Mouse (Mus musculus): ENCODE data around the gene Rhebl1. TPM values are rescaled to one million over a fixed set of nuclear protein-coding genes. Genes with fewer than 3 reads are reported as not detected.

Rhebl1 gene
- total and polyA plus RNA-seq, 2 experiments from 2014 or later = 9.4 to 30.7 TPM

DNA sequence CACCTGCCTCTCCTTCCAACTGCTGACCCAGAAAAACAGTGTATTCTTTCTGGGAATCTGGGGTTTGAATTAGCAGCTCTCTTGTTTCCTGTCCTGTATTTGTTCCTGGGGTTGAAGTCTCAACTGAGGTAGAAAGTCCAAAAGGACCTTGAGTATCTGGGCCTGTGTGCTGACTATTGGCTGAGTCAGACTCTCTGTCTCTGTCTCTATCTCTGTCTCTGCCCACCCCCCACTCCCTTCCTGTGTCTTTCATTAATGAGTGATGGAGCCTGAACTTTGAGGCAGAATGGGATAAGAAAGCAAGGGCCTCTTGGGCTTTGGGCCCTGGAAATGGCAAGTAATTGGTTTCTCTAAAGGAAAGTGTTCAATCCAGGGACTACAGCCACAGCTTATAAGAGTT lies 10.7 kb downstream of the Rhebl1 start:
- Histone ChIP-seq H3K36me3 (ENCODE audit: insufficient read depth, low read length) (no peaks in the 10 kb centered on the region), H3K27me3 (ENCODE audit: insufficient read depth, low read length) (no peaks in the 10 kb centered on the region), H3K9ac (replicated peaks; ENCODE audit: low read length, poor library complexity, severe bottlenecking) (no peak overlapping the region), H3K4me1 (ENCODE audit: insufficient read depth, low read length) (0 out of 2 replicates have a peak, but pooled peaks cover 2% of the 10 kb centered on the region), H3K4me2 (ENCODE audit: low read depth, low read length, poor library complexity, severe bottlenecking) (no peak overlapping the region), H3K9me3 (ENCODE audit: low read length) (no peaks in the 10 kb centered on the region), H3K27ac (ENCODE audit: low read depth, low read length) (no peak overlapping the region), H3K4me3 (ENCODE audit: low read depth, low read length) (no peak overlapping the region)
- TF ChIP-seq CTCF (IDR thresholded peaks at IDR 0.05) = no peak
- DNase-seq (ENCODE audit: low spot score) (no peak), ATAC-seq (ENCODE audit: low FRiP score) (no peak)

DNA sequence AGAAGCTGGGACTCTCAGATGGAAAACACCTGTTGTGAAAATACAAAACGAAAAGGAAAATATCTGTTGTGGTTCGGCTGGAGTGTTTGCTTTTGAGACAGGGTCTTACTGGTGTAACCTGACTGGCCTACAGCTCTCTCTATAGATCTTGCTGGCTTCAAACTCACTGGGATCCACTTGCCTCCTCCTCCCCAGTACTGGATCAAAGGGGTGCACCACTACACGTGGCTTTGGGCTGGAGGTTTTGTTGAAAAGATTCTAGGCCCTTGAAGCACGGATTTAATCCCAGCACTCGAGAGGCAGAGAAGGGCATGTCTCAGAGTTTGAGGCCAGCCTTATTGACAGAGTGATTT lies 12.7 kb downstream of the Rhebl1 start:
- WGBS = 5% methylated on average over 5 of the region's 5 CpGs
- H3K36me3 ChIP-seq (ENCODE audit: insufficient read depth, low read length) = no peaks in the 10 kb centered on the region
- no peak for DNase-seq (ENCODE audit: low spot score)
- peak overlapping the region; percentile 71 for H3K4me2 ChIP-seq (ENCODE audit: low read depth, low read length, poor library complexity, severe bottlenecking)
- H3K27me3 ChIP-seq (ENCODE audit: insufficient read depth, low read length) = no peaks in the 10 kb centered on the region
- ATAC-seq (ENCODE audit: low FRiP score) = peak; percentile 29; the same call in 1 of the 2 replicates
- no peak for TF ChIP-seq CTCF (IDR thresholded peaks at IDR 0.05)
- no peaks in the 10 kb centered on the region for H3K9me3 ChIP-seq (ENCODE audit: low read length)
- H3K9ac ChIP-seq (replicated peaks; ENCODE audit: low read length, poor library complexity, severe bottlenecking) = no peak overlapping the region
- H3K27ac ChIP-seq (ENCODE audit: low read depth, low read length) = no peak overlapping the region
- H3K4me3 ChIP-seq (ENCODE audit: low read depth, low read length) = peak overlapping the region; percentile 51
- 0 out of 2 replicates have a peak, but pooled peaks cover 2% of the 10 kb centered on the region for H3K4me1 ChIP-seq (ENCODE audit: insufficient read depth, low read length)

DNA sequence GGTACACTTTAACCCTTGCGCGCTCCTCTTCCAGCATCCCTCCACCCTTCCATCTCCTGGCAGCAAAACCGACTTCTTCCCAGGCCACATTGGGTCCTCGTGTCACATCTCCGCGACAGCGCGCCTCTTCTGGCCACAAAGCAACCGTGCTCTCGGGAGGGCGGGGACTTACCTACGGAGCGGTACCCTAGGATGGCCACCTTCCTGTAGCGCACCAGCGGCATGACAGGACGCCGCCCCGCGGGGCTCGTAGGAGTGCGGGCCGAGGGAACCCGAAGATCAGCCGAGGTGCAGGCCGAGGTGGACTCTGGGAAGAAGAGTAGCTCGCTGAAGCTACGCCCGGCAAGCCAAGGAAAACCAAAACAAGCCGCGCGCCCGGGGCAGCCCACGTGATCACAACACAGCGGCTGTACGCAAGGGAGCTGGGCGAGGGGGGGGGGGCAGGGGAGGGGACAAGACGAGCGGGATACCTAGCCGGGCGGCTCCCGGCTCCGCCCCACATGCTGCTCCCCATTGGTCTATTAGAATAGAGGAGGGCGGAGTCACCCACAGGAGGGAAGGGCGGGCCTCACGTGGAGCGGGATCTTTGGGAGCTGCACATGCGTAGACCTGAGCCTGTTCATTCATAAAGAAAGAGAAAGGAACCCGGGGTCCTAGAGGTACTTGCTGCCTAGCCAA lies 13.2 kb downstream of the Rhebl1 start:
- H3K9me3 ChIP-seq (ENCODE audit: low read length) = no peaks in the 10 kb centered on the region
- peak; percentile 96 for ATAC-seq (ENCODE audit: low FRiP score)
- peak overlapping the region; percentile 51 for H3K4me3 ChIP-seq (ENCODE audit: low read depth, low read length)
- H3K4me1 ChIP-seq (ENCODE audit: insufficient read depth, low read length) = 0 out of 2 replicates have a peak, but pooled peaks cover 2% of the 10 kb centered on the region
- H3K36me3 ChIP-seq (ENCODE audit: insufficient read depth, low read length) = no peaks in the 10 kb centered on the region
- TF ChIP-seq CTCF (IDR thresholded peaks at IDR 0.05) = peak; percentile 65
- H3K27me3 ChIP-seq (ENCODE audit: insufficient read depth, low read length) = no peaks in the 10 kb centered on the region
- peak; percentile 97 for DNase-seq (ENCODE audit: low spot score)
- under 1% methylated on average over 46 of the region's 48 CpGs for WGBS
- peak overlapping the region; percentile 71 for H3K4me2 ChIP-seq (ENCODE audit: low read depth, low read length, poor library complexity, severe bottlenecking)
- H3K27ac ChIP-seq (ENCODE audit: low read depth, low read length) = peak overlapping the region; percentile 78
- H3K9ac ChIP-seq (replicated peaks; ENCODE audit: low read length, poor library complexity, severe bottlenecking) = peak overlapping the region; percentile 69

DNA sequence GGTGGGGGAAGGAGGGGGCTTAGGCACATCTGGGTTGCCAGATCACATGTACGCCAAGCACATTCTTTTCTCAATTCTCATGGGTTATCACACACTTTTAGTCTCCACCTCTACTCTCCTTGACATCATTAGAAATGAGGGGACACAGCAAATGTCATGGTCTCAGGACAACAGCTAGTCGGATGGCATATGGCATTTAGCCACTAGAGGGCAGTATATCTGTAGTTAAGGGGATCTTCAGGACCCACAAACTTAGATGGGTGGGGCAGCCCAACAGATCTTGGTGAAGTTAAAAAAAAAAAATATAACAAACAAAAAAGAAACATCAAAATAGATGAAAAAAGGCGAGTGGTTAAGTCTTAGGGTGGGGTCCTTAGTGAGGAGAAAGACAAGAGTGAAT lies 17.0 kb downstream of the Rhebl1 start:
- Histone ChIP-seq H3K36me3 (ENCODE audit: insufficient read depth, low read length) (no peaks in the 10 kb centered on the region), H3K4me3 (ENCODE audit: low read depth, low read length) (no peak overlapping the region), H3K4me1 (ENCODE audit: insufficient read depth, low read length) (0 out of 2 replicates have a peak, but pooled peaks cover 2% of the 10 kb centered on the region), H3K9me3 (ENCODE audit: low read length) (no peaks in the 10 kb centered on the region), H3K27ac (ENCODE audit: low read depth, low read length) (no peak overlapping the region), H3K9ac (replicated peaks; ENCODE audit: low read length, poor library complexity, severe bottlenecking) (no peak overlapping the region), H3K4me2 (ENCODE audit: low read depth, low read length, poor library complexity, severe bottlenecking) (no peak overlapping the region), H3K27me3 (ENCODE audit: insufficient read depth, low read length) (no peaks in the 10 kb centered on the region)
- no peak for ATAC-seq (ENCODE audit: low FRiP score)
- WGBS = 12% methylated on average over 3 of the region's 3 CpGs
- peak; percentile 88 for TF ChIP-seq CTCF (IDR thresholded peaks at IDR 0.05)
- peak; percentile 87 for DNase-seq (ENCODE audit: low spot score)

DNA sequence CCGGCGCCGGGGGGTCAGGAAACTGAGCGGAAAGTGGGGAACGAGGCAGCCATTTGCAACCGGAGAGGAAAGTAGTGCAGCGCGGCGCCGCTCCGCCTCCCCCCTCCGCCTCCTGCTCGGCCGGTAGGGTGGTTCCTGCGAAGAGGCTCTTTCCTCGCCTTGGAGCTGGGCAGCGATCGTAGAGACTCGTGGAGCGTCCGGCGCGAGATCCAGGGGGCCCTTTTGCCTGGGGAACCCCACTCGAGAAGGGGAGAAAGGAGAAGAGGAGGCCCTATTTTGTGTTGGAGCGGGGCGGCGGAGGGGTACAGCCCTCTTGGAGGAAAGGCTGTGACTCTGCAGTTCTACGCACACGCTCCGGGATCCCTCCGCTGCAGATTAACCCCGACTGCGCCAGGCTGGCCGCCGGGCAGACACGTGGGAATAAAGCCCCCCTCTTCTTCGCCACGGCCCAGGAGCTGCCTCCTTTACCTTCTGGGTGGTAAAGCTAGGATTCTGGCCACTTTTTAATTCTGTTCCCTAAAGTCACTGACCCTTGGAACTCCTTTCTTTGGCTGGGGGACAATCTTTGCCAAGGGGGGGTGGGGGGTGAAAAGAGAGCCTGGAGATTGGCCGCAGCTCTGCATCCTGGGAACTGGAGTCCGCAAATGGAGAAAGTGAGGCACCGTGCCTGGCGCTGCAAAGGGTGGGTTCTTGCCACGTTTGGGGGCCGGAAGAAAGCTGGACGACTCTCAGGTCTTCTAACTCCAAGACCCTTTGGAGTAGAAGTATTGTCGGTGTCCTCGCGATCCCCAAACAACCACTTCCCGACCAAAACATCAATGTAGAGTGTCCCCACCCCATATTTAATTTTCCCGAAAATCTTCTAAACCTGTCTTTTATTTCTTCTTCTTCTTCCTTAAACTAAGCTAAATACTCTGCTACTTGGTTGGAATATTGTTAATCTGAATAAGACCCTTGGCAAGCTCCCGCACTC lies 22.1 kb downstream of the Rhebl1 start:
- H3K9ac ChIP-seq (replicated peaks; ENCODE audit: low read length, poor library complexity, severe bottlenecking) = peak overlapping the region; percentile 98
- peak; percentile 30; the same call in 1 of the 2 replicates for TF ChIP-seq CTCF (IDR thresholded peaks at IDR 0.05)
- H3K9me3 ChIP-seq (ENCODE audit: low read length) = no peaks in the 10 kb centered on the region
- under 1% methylated on average over 46 of the region's 51 CpGs for WGBS
- ATAC-seq (ENCODE audit: low FRiP score) (peak; percentile 84), DNase-seq (ENCODE audit: low spot score) (peak; percentile 98)
- H3K27me3 ChIP-seq (ENCODE audit: insufficient read depth, low read length) = no peaks in the 10 kb centered on the region
- peak overlapping the region; percentile 99 for H3K27ac ChIP-seq (ENCODE audit: low read depth, low read length)
- no peaks in the 10 kb centered on the region for H3K36me3 ChIP-seq (ENCODE audit: insufficient read depth, low read length)
- peak overlapping the region; percentile 99 for H3K4me2 ChIP-seq (ENCODE audit: low read depth, low read length, poor library complexity, severe bottlenecking)
- peaks cover 28% of the 10 kb centered on the region for H3K4me1 ChIP-seq (ENCODE audit: insufficient read depth, low read length)
- H3K4me3 ChIP-seq (ENCODE audit: low read depth, low read length) = peak overlapping the region; percentile 99
